Mouse (Mus musculus) MEL (cell line): ENCODE measurements at regions not wholly inside any gene's neighbourhood (a gene's known extent, or its start where the extent isn't known, plus 50 kb on each side); places are given as distances from the start of the nearest gene placed in this dataset.

Experiments
- DNase-seq: peaks from one replicate; pipeline ENCODE4 v3.0.0; 2011; ENCODE audit warnings: low read depth, low spot score
- H3K27ac ChIP-seq: 2 replicates; pipeline ENCODE4 v1.5.1; 2012; ENCODE audit warnings: low read depth, mild to moderate bottlenecking, control low read depth, low read length, moderate library complexity; ENCODE audit not compliant: control insufficient read depth
- H3K27me3 ChIP-seq, 2 experiments: fragments of 150-350 bp in 1 of 2; sonication (generic) in 1 of 2; 2 replicates each; pipeline ENCODE4 v1.6.1; 2012; ENCODE audit warnings: low read length in 2 of 2, mild to moderate bottlenecking in 2 of 2, improper control_type of control experiment in 1 of 2, moderate library complexity in 1 of 2; ENCODE audit not compliant: insufficient read depth in 2 of 2, control insufficient read depth in 1 of 2
- H3K36me3 ChIP-seq, 2 experiments: 2 replicates each; pipeline ENCODE4 v1.6.1; 2012 to 2014; ENCODE audit warnings: low read length in 2 of 2, improper control_type of control experiment in 1 of 2, inconsistent platforms in 1 of 2, mild to moderate bottlenecking in 1 of 2; ENCODE audit not compliant: insufficient read depth in 2 of 2, control insufficient read depth in 1 of 2
- H3K4me1 ChIP-seq, 2 experiments: fragments of 150-350 bp in 1 of 2; sonication (generic) in 1 of 2; 2 replicates each; pipeline ENCODE4 v1.6.1; 2012; ENCODE audit warnings: low read length in 2 of 2, improper control_type of control experiment in 1 of 2, mild to moderate bottlenecking in 1 of 2; ENCODE audit not compliant: insufficient read depth in 2 of 2, control insufficient read depth in 1 of 2
- H3K4me3 ChIP-seq, 2 experiments: fragments of 150-350 bp in 1 of 2; sonication (generic) in 1 of 2; 2 replicates each; pipeline ENCODE4 v1.5.1; 2012; ENCODE audit warnings: low read depth in 2 of 2, low read length in 2 of 2, mild to moderate bottlenecking in 2 of 2, moderate library complexity in 2 of 2, control low read depth in 1 of 2, improper control_type of control experiment in 1 of 2; ENCODE audit not compliant: control insufficient read depth in 1 of 2, insufficient read depth in 1 of 2
- H3K79me2 ChIP-seq: 2 replicates; pipeline ENCODE4 v1.6.1; 2012; ENCODE audit warnings: mild to moderate bottlenecking, low read length, moderate library complexity; ENCODE audit not compliant: control insufficient read depth, poor library complexity, insufficient read depth
- H3K9ac ChIP-seq: 2 replicates; pipeline ENCODE4 v1.6.1; 2012; ENCODE audit warnings: low read depth, mild to moderate bottlenecking, control low read depth, low read length, moderate library complexity; ENCODE audit not compliant: control insufficient read depth, poor library complexity, severe bottlenecking
- H3K9me3 ChIP-seq: fragments of 150-350 bp; sonication (generic); replicated peaks from 2 replicates; pipeline ENCODE4 v1.6.1; 2012; ENCODE audit warnings: mild to moderate bottlenecking, low read length, improper control_type of control experiment, moderate library complexity; ENCODE audit not compliant: insufficient read depth
- CHD1 ChIP-seq: IDR thresholded peaks from 2 replicates; pipeline ENCODE4 v1.6.1; 2012; ENCODE audit warnings: low read depth, mild to moderate bottlenecking, inconsistent platforms, low read length, improper control_type of control experiment
- CHD2 ChIP-seq: IDR thresholded peaks from 2 replicates; pipeline ENCODE4 v1.6.1; 2011; ENCODE audit warnings: low read length, improper control_type of control experiment
- CTCF ChIP-seq, 3 experiments: IDR thresholded peaks in 2 of 3; conservative IDR thresholded peaks in 1 of 3; 2 replicates each; pipeline ENCODE4 v1.5.1; 2011 to 2012; ENCODE audit warnings: low read length in 3 of 3, low read depth in 2 of 3, mild to moderate bottlenecking in 2 of 3, improper control_type of control experiment in 1 of 3, inconsistent platforms in 1 of 3, mixed read lengths in 1 of 3, moderate library complexity in 1 of 3; ENCODE audit not compliant: control insufficient read depth in 1 of 3, insufficient read depth in 1 of 3, poor library complexity in 1 of 3, severe bottlenecking in 1 of 3
- ELF1 ChIP-seq: IDR thresholded peaks from 2 replicates; pipeline ENCODE4 v1.6.1; 2014; ENCODE audit warnings: low read depth, mild to moderate bottlenecking, inconsistent platforms, low read length, improper control_type of control experiment, moderate library complexity
- ETS1 ChIP-seq: IDR thresholded peaks from 2 replicates; pipeline ENCODE4 v1.6.1; 2012; ENCODE audit warnings: low read depth, mild to moderate bottlenecking, inconsistent platforms, low read length, improper control_type of control experiment, moderate library complexity
- GATA1 ChIP-seq: IDR thresholded peaks from 2 replicates; pipeline ENCODE4 v1.6.1; 2011; ENCODE audit warnings: low read depth, low read length, improper control_type of control experiment
- HCFC1 ChIP-seq: IDR thresholded peaks from 2 replicates; pipeline ENCODE4 v1.6.1; 2012; ENCODE audit warnings: low read depth, mild to moderate bottlenecking, inconsistent platforms, low read length, improper control_type of control experiment, moderate library complexity
- KAT2A ChIP-seq: conservative IDR thresholded peaks from 2 replicates; pipeline ENCODE4 v1.6.1; 2012; ENCODE audit warnings: low read depth, low read length, improper control_type of control experiment, inconsistent platforms
- MAX ChIP-seq: IDR thresholded peaks from 2 replicates; pipeline ENCODE4 v1.6.1; 2011; ENCODE audit warnings: low read length, improper control_type of control experiment
- MYB ChIP-seq: IDR thresholded peaks from 2 replicates; pipeline ENCODE4 v1.6.1; 2011; ENCODE audit warnings: mild to moderate bottlenecking, low read depth, low read length, improper control_type of control experiment
- NELFE ChIP-seq: IDR thresholded peaks from 2 replicates; pipeline ENCODE4 v1.6.1; 2011; ENCODE audit warnings: low read depth, low read length, improper control_type of control experiment
- NRF1 ChIP-seq: IDR thresholded peaks from 2 replicates; pipeline ENCODE4 v1.6.1; 2014; ENCODE audit warnings: low read depth, mild to moderate bottlenecking, inconsistent platforms, low read length, improper control_type of control experiment, moderate library complexity; ENCODE audit not compliant: poor library complexity, insufficient read depth, severe bottlenecking
- POLR2A ChIP-seq, 2 experiments: IDR thresholded peaks; 2 replicates each; pipeline ENCODE4 v1.6.1; 2011 to 2012; ENCODE audit warnings: low read length in 2 of 2, mild to moderate bottlenecking in 2 of 2, control low read depth in 1 of 2, improper control_type of control experiment in 1 of 2, low read depth in 1 of 2, moderate library complexity in 1 of 2; ENCODE audit not compliant: control insufficient read depth in 1 of 2, insufficient read depth in 1 of 2, poor library complexity in 1 of 2
- POLR2AphosphoS2 ChIP-seq: IDR thresholded peaks from 2 replicates; pipeline ENCODE4 v1.6.1; 2011; ENCODE audit warnings: low read length, improper control_type of control experiment
- RAD21 ChIP-seq: IDR thresholded peaks from 2 replicates; pipeline ENCODE4 v1.6.1; 2011; ENCODE audit warnings: mild to moderate bottlenecking, low read depth, low read length, improper control_type of control experiment
- RCOR1 ChIP-seq: IDR thresholded peaks from 2 replicates; pipeline ENCODE4 v1.6.1; 2012; ENCODE audit warnings: low read depth, mild to moderate bottlenecking, inconsistent platforms, low read length, improper control_type of control experiment
- SMC3 ChIP-seq: IDR thresholded peaks from 2 replicates; pipeline ENCODE4 v1.6.1; 2011; ENCODE audit warnings: low read depth, low read length, improper control_type of control experiment
- TAL1 ChIP-seq: IDR thresholded peaks from 2 replicates; pipeline ENCODE4 v1.6.1; 2012; ENCODE audit warnings: mild to moderate bottlenecking, inconsistent platforms, low read length, moderate library complexity, mixed read lengths
- TBP ChIP-seq: IDR thresholded peaks from 2 replicates; pipeline ENCODE4 v1.8.0; 2011; ENCODE audit warnings: low read depth, low read length, improper control_type of control experiment
- ZC3H11A ChIP-seq: IDR thresholded peaks from 2 replicates; pipeline ENCODE4 v1.6.1; 2012; ENCODE audit warnings: low read depth, mild to moderate bottlenecking, inconsistent platforms, low read length, improper control_type of control experiment
- ZKSCAN1 ChIP-seq: IDR thresholded peaks from 2 replicates; pipeline ENCODE4 v1.6.1; 2012; ENCODE audit warnings: low read depth, mild to moderate bottlenecking, inconsistent platforms, low read length, improper control_type of control experiment, moderate library complexity
- ZMIZ1 ChIP-seq: IDR thresholded peaks from 2 replicates; pipeline ENCODE4 v1.6.1; 2012; ENCODE audit warnings: low read depth, mild to moderate bottlenecking, inconsistent platforms, low read length, improper control_type of control experiment, moderate library complexity
- ZNF384 ChIP-seq: IDR thresholded peaks from 2 replicates; pipeline ENCODE4 v1.6.1; 2012; ENCODE audit warnings: low read depth, mild to moderate bottlenecking, inconsistent platforms, low read length, improper control_type of control experiment

- peak; percentile 47 for TF ChIP-seq ZC3H11A
- peak; percentile 55 for TF ChIP-seq SMC3
- TF ChIP-seq RAD21 = peak; percentile 53
- no peak for TF ChIP-seq HCFC1
- TF ChIP-seq CTCF (IDR thresholded peaks at IDR 0.05 in 2 of 3, conservative IDR thresholded peaks at IDR 0.05 in 1 of 3; ENCODE audit: control insufficient read depth in 1 of 3, insufficient read depth in 1 of 3, low read depth in 2 of 3, low read length in 3 of 3, poor library complexity in 1 of 3, severe bottlenecking in 1 of 3) = peak; percentile 21 to 48 (median 41); a peak in 3 of 6 replicates
- TF ChIP-seq ZMIZ1 = no peak
- TF ChIP-seq ZKSCAN1 = no peak
- no peak for TF ChIP-seq RCOR1
- no peak for TF ChIP-seq CHD1
- no peak for TF ChIP-seq ZNF384
- TF ChIP-seq NELFE = no peak
- no peak for TF ChIP-seq MYB
- TF ChIP-seq POLR2A (IDR thresholded peaks at IDR 0.05; ENCODE audit: control insufficient read depth in 1 of 2, insufficient read depth in 1 of 2, low read depth in 1 of 2, low read length in 2 of 2, poor library complexity in 1 of 2) = no peak
- H3K4me3 ChIP-seq = no peak overlapping the region
- H3K9me3 ChIP-seq = no peaks in the 10 kb centered on the region
- no peaks in the 10 kb centered on the region for H3K27me3 ChIP-seq
- no peak overlapping the region for H3K27ac ChIP-seq
- H3K4me1 ChIP-seq = no peaks in the 10 kb centered on the region
- no peak overlapping the region for H3K9ac ChIP-seq
- peak; percentile 30 for DNase-seq
- no peaks in the 10 kb centered on the region for H3K36me3 ChIP-seq
- no peaks in the 10 kb centered on the region for H3K79me2 ChIP-seq
Measured at GRCm38 (mm10) chr3:33925072-33925471, 81.0 kb upstream of the Ccdc39 start.

GRCm38 (mm10) chr3:33955064-33955463 lies 64.7 kb upstream of the Fxr1 start:
- TF ChIP-seq KAT2A = no peak
- no peak for TF ChIP-seq POLR2AphosphoS2
- TF ChIP-seq SMC3 = no peak
- TF ChIP-seq ZNF384 = no peak
- TF ChIP-seq RAD21 = no peak
- no peak for TF ChIP-seq NRF1
- TF ChIP-seq GATA1 = no peak
- TF ChIP-seq ELF1 = no peak
- no peak for TF ChIP-seq TAL1
- no peak for TF ChIP-seq MAX
- no peak for TF ChIP-seq TBP
- no peak for TF ChIP-seq CHD2
- no peak for TF ChIP-seq ETS1
- TF ChIP-seq, all 39 proteins: peak for 0
- Histone ChIP-seq H3K27ac (no peak overlapping the region), H3K27me3 (no peaks in the 10 kb centered on the region), H3K9ac (no peak overlapping the region), H3K4me3 (no peak overlapping the region), H3K9me3 (no peaks in the 10 kb centered on the region), H3K36me3 (peaks cover 0 to 3% of the 10 kb centered on the region in 2 experiments; a peak in 2 of 4 replicates), H3K4me1 (peaks cover 0 to 5% of the 10 kb centered on the region in 2 experiments; a peak in 2 of 4 replicates), H3K79me2 (no peaks in the 10 kb centered on the region)
- DNase-seq = no peak
